Mouse (Mus musculus) embryonic stem cell, embryonic (primary cell): ENCODE measurements at regions not wholly inside any gene's neighbourhood (a gene's known extent, or its start where the extent isn't known, plus 50 kb on each side); places are given as distances from the start of the nearest gene placed in this dataset.

Experiments used
- CTCF ChIA-PET, 4 experiments: fragments of 300-600 bp in 2 of 4; fragments of 350-600 bp in 2 of 4; sonication (Branson Sonifier 250); formaldehyde crosslinking; loops; one replicate each; lab custom pipeline; 2022; ENCODE audit warnings: inconsistent platforms in 2 of 4; lab: Charles Lee
- POLR2A ChIA-PET, 4 experiments: fragments of 300-600 bp in 2 of 4; fragments of 350-600 bp in 2 of 4; sonication (Branson Sonifier 250); formaldehyde crosslinking; loops; one replicate each; lab custom pipeline; 2022; ENCODE audit warnings: antibody characterized with exemption in 4 of 4, inconsistent platforms in 1 of 4; lab: Charles Lee

DNA sequence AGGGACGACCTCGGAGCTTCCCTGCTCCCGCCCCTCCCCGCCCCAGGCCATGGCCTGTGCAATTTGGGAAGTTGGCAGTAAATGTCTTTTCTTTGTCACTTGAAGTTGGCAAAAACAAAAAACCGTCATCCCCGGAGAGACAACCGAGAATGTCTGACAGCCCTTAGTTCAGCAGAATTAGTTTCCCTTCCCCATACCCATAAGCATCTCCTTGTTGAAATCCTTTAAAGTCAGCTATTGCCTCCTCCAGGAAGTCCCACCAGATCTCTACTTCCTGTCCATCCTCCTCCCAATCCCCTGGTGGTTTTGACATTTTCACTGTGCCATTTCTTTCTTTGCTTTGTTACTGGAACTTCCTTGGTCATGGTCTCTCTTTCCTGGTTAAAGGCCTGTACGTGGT is 54.8 kb downstream of the Foxb1 start:
- ChIA-PET POLR2A (interaction anchor here in 2 of 4 experiments (0.7 to 1.3 kb wide), 2 partner anchors 10 to 44 kb away, joined by 3 to 9 read pairs; no protein-coding TSS in a partner anchor), CTCF (no interaction called here)

DNA sequence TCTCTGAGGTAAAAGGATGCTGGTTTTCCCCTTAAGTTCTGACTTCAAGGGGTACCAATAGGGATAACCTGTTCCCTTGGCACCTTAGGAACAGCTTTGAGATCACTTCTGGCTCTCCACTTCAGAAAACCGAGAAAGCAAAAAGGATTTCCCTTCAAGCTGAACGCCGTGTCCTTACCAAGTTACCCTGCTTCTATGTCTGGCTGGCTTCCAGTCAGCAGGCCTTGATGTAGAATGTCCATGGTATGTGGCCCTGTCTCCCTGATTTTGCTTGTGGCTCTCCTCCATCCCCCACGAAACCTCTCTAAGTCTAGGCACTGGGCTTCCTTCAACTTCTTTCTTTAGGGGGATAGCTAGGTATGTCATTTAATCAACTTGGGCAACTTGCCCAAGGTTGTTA is 55.7 kb downstream of the Foxb1 start:
- CTCF ChIA-PET = interaction anchor here in 1 of 4 experiments (0.6 kb wide), 1 partner anchor 170 kb away, joined by 5 read pairs; no protein-coding TSS in a partner anchor

DNA sequence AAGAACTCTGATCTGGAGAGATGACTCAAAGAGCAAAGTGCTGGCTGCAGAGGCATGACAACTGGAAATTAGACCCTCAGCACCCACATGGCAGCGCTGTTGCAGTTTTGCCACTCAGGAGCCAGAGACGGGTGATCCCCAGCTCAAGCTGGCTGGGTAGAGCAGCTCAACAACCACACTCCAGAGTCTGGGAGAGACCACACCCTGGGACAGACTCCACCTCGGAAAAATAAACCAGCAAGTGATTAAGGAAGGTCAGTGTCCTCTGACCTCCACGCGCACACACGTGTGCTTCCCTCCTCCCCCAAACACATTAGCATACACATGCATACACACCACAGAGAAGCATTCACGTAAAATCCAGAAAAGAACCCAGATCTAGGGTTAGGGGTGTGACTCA is 57.0 kb downstream of the Foxb1 start:
- ChIA-PET CTCF (no interaction called here), POLR2A (interaction anchor here in 1 of 4 experiments (0.5 kb wide), 1 partner anchor 74 kb away, joined by 4 read pairs; no protein-coding TSS in a partner anchor)

More for the DNA sequence above, 55.7 kb downstream of the Foxb1 start:
- POLR2A ChIA-PET = interaction anchor here in 3 of 4 experiments (0.7 to 1.3 kb wide), 3 partner anchors 9 to 67 kb away, joined by 3 to 9 read pairs (median 3); no protein-coding TSS in a partner anchor

DNA sequence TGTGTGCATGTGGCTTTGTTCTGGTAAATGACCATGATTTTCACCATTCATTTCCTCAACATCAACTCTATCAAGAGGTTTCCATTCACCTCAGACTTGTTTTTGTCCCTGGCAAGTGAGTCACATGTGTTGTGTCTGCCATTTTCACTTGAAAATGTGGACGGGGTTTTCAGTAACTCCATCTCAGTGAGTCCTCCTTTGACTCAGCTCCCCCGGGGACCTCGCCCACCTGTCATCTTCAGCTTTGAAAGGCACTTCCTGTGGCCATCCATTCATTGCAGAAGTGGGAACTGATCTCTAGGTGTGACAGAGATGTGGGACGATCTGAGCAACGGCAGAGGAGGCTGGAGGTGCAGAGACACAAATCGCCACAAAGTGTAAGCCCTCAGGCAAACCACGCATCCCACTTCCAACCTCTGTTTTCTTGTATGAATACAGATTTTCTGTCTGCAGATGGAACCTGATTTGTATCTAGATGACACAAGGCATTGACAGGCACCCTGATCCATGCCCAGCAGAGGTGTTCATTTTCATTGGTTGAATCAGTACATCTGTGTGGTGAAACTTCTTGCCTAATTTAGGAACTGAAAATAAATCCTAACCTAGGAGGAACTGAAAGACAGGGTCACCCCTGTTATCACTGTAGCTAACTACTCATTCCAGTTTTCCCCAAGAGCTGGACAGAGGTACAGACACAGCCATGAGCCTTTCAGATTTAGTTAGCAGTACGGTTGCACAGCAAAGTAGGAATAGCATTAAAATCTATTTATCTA is 58.4 kb downstream of the Foxb1 start:
- ChIA-PET CTCF (interaction anchor here in 1 of 4 experiments (0.6 kb wide), 1 partner anchor 23 kb away, joined by 3 read pairs; no protein-coding TSS in a partner anchor), POLR2A (no interaction called here)

DNA sequence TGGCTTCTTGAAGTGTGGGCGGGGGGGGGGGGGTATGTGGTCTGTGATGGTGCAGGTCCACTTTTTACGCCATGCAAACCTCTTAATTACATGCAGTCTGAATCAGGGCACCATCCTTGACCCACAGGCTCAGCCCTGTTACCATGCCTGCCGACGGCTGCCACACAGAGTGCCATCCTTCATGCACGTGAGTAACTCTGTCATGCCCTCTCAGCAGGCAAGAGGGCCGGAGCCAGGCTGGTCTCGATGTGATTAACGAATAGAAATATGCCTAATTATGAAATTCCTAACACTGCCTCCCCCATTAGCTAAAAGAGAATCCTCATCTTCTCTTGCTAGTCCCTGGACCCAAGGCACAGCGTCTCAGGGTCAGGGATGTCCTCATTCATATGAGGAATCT is 60.0 kb downstream of the Foxb1 start:
- ChIA-PET POLR2A (no interaction called here), CTCF (no interaction called here)

- ChIA-PET CTCF (interaction anchor here in 1 of 4 experiments (0.5 kb wide), 1 partner anchor 57 kb away, joined by 6 read pairs; no protein-coding TSS in a partner anchor), POLR2A (no interaction called here)
These were observed 69.0 kb downstream of the Foxb1 start for GRCm38 (mm10) chr9:69691756-69692155.

- ChIA-PET POLR2A (no interaction called here), CTCF (no interaction called here)
These were observed 73.2 kb downstream of the Foxb1 start for GRCm38 (mm10) chr9:69687349-69688123.

DNA sequence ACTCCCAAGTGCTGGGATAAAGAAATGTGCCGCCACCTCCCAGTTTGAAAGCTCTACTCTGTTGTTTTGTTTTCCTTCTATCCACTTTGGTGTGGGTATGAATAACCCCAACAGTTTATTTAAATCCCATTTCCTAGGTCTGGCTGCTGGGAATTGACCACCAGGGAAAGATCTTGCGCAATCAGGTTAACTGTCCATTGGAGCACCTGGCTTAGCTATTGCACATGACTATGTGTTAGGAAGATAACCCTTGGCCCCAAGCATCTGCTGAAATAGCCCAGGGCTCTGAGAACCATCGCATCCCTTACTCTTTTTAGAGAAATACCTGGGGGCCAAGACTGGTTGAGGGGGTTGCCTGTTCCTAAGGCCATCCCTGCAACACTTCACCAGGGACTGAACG is 74.0 kb downstream of the Foxb1 start:
- POLR2A ChIA-PET = no interaction called here
- CTCF ChIA-PET = no interaction called here

DNA sequence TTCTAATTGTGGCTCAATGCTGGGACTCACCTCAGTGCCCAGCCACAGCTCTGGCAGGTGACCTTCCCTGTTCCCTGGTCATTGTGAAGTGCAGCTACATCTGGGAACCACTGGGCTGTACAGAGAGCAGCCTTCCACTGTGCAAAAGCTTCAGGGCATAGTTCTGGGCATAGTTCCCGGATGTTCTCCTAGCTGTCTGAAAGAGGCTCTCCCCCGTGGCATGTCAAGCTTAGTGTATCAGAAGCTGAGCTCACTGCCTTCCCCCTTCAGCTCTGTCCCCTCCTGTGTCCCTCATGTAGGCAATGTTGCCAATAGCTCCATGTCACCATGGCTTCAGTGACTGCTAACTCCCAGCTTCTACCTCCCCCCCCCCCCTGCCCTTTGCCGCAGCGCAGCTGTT is 75.1 kb downstream of the Foxb1 start:
- POLR2A ChIA-PET = interaction anchor here in 2 of 4 experiments (0.5 to 0.6 kb wide), 2 partner anchors 19 to 54 kb away, joined by 3 to 6 read pairs; no protein-coding TSS in a partner anchor
- CTCF ChIA-PET = interaction anchor here in 2 of 4 experiments (0.5 to 0.8 kb wide), 5 partner anchors 18 to 183 kb away, joined by 3 to 5 read pairs (median 3); no protein-coding TSS in a partner anchor

GRCm38 (mm10) chr9:69681372-69682213 is 79.1 kb downstream of the Foxb1 start:
- CTCF ChIA-PET = interaction anchor here in 3 of 4 experiments (0.6 to 0.9 kb wide), 7 partner anchors 19 to 2000 kb away, joined by 3 to 4 read pairs (median 3); no protein-coding TSS in a partner anchor
- POLR2A ChIA-PET = interaction anchor here in 1 of 4 experiments (0.7 to 1.6 kb wide), 2 partner anchors 13 to 149 kb away, joined by 5 to 7 read pairs; no protein-coding TSS in a partner anchor

- POLR2A ChIA-PET = interaction anchor here in 1 of 4 experiments (0.6 kb wide), 1 partner anchor 1025 kb away, joined by 3 read pairs; the partner anchor contains the start of gene Rora
- CTCF ChIA-PET = no interaction called here
These were observed 82.1 kb downstream of the Foxb1 start for GRCm38 (mm10) chr9:69678634-69679033.

DNA sequence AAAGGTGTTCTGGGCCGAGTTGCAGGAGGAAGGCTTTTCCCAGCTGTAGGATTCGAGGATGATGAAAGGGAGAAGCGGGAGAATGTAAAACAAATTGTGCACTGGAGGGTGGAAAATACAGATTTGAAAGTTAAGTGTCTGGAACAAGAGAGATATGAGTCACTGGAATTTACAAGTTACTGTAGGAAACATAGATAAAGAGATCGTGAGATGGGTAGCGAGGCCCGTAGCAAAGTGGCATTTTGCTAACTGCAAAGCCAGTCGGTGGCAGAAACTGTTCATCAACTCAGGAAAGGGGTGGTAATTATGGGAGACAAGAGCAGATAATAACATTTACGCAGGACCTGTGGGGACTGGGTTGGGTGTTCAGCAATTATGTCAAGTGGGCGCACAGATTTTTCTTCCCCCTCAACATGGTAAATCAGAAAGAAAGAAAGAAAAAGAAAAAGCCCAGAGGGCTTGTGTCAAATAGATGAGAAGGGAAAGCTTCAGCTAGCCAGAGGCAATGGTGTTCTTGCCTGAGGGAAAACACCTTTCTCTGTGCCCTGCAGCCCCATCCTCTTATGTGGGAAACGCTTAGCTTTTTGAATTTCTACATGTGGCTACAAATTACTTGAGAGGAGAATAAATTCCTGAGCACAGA is 87.2 kb downstream of the Foxb1 start:
- POLR2A ChIA-PET = interaction anchor here in 1 of 4 experiments (0.6 to 1.2 kb wide), 3 partner anchors 10 to 201 kb away, joined by 3 read pairs; partner anchors contain the start of gene Foxb1
- CTCF ChIA-PET = interaction anchor here in 1 of 4 experiments (1.3 kb wide), 1 partner anchor 51 kb away, joined by 4 read pairs; no protein-coding TSS in a partner anchor

GRCm38 (mm10) chr9:69672657-69673462 is 87.9 kb downstream of the Foxb1 start:
- CTCF ChIA-PET = no interaction called here

GRCm38 (mm10) chr9:69671199-69671598 is 89.5 kb downstream of the Foxb1 start:
- POLR2A ChIA-PET = no interaction called here
- CTCF ChIA-PET = no interaction called here

More at GRCm38 (mm10) chr9:69672657-69673462, 87.9 kb downstream of the Foxb1 start:
- POLR2A ChIA-PET = interaction anchor here in 1 of 4 experiments (1.2 kb wide), 2 partner anchors 9 to 88 kb away, joined by 3 read pairs; partner anchors contain the start of gene Foxb1

- CTCF ChIA-PET = no interaction called here
- POLR2A ChIA-PET = no interaction called here
These were observed 90.1 kb downstream of the Foxb1 start for GRCm38 (mm10) chr9:69670551-69671044.
